Mouse (Mus musculus) spleen, postnatal 14 days (tissue): Measurements from ENCODE around the gene Phlda2.

ENCODE experiments used
- DNase-seq, 2 experiments: peaks; one replicate each; pipeline ENCODE4 v3.0.0; 2021 to 2022; ENCODE audit warnings: low spot score in 2 of 2

Gene Phlda2

DNA sequence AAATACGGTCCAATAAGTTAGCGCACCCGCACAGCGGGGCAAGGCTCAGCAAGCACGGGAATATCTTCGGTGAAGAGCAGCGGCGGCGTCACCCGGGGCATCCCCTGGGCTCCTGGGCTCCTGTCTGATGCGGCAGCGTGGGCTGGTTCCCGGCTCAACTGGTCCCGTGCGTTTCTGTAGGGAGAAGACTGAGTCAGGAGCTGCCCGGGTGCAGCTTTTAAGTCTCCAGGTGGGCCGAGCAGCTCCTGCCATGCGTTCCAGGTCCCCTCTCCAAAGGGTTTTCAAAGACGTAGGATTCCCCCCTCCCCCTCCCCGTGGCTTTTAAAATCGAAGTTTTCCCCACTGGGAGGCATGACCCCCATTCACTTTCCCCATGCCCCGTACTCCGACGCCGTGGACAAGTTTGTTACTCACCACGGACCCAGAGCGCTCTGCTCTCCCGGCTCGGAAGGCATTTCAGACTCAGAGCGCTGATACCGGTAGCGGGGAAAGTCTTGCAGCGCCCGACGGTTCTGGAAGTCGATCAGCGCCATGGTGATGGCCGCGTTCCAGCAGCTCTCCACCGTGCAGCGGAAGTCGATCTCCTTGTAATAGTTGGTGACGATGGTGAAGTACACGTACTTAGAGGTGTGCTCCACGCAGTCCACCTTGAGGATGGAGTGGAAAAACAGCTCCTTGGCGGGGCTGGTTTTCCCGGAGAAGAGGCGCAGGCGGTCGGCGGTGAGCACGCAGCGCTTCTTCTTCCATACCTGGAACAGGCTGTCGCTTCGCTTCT lies 1.1 kb downstream of the Phlda2 start:
- no peak for DNase-seq

DNA sequence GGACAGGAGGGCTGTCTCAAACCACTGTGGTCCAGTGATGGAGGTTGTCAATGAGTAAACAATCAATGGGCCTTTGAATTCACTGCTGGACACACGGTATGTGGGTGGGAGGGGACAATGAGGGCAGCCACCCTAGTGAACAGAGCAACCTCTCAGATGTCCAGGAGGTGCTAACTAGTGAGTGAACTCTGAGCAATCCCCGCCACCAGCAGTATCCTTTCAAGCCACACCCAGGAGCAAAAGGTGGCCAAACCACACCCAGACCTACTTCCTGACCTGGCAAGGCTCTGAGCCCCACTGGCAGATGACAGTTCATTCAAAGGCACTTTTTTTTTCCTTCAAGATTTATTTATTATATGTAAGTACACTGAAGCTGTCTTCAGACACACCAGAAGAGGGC lies 2.0 kb downstream of the Phlda2 start:
- DNase-seq: no peak

DNA sequence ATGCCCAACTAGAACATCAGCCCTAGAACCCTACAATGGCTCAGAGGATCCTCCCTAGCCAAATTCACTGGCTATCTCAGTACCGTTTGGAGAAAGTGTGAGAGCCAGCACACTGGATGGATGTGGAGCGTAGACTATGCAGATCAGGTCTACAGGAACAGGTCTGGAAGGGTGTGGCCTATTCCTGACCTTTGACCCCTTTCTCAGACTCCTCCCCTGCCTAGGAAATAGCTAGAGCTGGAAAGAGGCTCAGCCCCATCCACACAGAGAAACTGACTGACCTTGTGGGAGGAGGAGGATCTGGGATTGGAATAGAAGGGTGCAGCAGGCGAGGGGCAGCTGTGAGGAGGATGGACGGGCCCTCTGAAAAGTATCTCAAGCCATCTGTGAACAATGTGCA lies 4.4 kb downstream of the Phlda2 start:
- no peak for DNase-seq

DNA sequence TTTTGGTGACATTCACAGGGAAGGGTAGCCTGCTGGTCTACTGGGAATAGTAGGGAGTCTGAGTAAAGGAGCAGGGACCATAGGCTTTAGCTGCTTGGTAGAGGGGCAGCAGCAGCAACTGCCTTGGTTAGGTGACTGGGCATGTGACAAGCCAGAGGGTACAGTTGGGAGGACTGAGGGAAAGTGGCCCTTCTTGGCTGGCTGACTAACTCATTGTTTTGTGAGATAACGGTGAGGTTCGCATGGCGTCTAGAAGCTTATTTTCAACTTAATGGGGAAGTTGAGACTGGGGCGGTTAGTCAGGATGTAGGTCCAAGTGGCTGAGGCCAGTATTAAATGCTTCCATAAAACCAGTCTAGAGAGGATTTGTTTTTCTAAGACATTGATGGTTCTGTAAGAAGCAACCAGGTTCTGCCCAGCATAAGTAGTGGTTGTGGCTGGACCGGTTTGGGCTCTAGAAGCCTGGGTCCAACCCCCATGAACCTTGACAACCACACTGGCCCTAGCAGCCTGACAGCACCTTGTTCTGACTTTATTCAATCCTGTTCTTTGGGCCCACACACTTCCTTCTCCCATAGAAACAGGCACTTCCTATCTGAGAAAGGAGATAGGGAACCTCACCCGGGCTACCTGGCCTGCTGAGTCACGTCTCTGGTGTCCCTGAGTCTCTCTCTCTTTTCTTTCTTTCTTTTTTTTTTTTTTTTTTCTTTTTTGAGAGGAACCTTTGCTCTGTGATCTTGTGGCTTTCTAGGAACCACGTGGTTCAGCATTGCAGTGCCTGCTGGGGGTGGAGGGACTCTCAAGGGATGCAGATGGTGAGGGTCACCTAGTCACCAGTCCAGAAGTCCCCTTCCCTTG lies 7.6 kb downstream of the Phlda2 start:
- no peak for DNase-seq

DNA sequence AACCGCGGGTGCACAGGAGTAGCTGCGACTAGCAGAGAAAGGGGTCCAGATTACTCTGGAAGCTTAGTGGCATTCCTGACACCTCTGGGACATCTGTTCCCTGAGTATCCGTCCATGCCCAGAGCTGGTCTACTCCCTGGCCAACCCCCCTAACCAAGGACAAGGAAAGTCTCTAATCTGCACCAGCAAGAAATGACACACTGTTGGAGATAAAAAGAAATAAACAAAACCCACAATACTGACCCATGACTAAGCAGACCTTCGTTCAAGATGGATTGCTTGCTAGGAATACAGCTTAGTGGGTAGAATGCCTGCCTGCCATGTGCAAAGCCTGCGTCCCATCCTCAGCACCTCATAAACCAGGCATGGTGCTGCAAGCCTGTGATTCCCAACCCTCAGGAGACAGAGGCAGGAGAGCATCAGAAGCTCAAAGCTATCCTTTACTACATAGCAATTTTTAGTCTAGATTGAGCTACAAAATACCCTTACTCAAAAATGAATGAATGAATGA lies 9.3 kb downstream of the Phlda2 start:
- no peak for DNase-seq

DNA sequence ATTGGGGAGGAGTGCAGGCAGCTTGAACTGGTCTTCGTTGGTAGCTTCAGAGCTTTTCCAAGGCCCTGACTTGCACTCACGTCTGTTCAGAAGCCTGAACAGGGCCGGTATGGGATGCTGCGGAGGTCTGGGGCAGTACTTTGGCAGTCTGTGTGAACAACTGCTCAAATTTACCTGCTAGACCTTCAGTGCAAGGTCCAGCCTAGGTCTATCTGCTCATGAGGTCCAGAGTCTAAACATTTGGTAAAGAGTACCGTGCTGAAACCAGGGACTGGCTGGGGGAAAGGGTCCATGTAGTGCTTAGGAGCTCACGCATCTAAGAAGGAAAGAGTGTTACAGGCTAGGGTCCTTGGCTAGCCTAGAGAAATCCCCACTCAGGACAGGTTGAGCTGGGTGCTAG lies 13.2 kb downstream of the Phlda2 start:
- DNase-seq: no peak

DNA sequence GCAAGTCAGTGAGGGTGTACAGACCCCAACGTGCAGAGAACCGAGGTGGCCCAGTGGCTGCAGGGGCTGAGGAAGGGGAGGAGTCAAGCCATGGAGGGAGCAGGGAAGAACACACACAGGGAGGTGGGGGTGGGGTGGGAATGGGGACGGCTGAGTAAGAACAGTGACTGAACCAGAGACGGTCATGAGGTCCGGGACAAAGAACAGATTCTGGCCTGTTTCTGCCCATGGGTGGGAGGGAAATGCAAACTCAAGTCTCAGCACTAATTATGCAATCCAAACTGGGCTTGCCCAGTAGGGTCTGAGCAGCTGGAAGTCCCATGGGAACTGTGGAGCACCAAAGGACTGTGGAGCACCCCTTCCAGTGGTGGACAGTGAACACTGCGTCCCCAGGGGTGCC lies 20.4 kb downstream of the Phlda2 start:
- DNase-seq: no peak

DNA sequence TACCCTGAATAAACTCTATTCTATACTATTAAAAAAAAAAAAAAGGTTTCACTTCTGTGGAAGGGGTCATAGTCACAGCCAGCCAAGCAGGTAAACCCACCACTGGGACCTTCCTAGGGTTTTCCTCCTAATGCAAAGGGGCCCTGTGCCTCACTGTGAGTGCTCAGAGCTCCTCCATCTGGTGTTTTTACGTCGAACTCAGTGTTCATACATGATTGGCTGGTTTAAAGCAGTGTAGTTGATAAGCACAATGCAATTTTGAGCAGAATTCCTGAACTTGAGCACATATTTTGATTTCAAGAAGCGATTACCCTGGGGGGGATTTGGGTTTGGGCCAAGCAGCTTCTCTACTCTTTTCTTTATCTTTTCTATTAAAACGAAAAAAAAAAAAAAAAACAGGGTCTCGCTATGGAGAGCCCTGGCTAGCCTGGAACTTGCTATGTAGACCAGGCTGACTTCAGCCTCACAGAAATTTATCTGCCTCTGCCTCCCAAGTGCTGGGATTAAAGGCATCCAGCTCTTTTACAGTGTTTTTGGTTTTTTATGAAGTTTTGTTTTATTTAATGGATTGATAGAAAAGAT lies 21.1 kb downstream of the Phlda2 start:
- no peak for DNase-seq

DNA sequence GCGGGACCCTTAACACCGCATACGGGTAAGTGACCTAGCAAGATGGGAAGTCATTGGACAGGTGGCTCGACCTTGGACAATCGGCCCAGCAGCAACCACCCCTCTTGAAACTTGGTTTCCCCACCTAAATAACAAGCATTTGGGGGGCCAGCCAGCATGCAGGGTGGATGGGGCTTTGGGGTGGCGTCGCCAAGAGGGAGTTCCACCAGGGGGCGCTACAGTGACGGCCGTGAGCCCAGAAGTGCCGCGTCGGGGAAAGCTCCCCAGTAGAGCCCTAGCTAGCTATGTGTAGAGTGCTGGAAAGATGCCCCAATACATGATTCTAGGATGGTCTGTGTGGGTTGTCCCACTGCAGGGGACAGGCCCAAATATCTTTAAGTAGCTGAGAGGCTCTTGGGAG lies 22.5 kb downstream of the Phlda2 start:
- DNase-seq: peak; percentile 33 to 60

DNA sequence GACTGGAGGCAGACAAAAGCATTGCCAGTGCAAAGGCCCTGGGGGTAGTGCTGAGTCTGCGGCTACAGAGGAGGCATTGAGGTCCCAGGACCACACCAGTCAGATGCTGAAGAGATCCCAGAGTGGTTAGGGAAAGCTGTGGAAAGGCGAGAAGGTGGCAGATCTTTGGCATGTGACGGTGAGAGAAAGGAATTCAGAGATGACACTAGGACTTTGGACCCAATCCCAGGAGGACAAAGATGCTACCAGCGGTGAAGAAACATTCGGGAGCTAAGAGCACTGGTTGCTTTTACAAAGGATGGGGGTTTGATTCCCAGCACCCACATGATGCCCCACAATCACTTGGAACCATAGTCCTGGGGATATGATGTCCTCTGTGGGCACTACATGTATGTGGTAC lies 25.1 kb downstream of the Phlda2 start:
- DNase-seq: no peak

DNA sequence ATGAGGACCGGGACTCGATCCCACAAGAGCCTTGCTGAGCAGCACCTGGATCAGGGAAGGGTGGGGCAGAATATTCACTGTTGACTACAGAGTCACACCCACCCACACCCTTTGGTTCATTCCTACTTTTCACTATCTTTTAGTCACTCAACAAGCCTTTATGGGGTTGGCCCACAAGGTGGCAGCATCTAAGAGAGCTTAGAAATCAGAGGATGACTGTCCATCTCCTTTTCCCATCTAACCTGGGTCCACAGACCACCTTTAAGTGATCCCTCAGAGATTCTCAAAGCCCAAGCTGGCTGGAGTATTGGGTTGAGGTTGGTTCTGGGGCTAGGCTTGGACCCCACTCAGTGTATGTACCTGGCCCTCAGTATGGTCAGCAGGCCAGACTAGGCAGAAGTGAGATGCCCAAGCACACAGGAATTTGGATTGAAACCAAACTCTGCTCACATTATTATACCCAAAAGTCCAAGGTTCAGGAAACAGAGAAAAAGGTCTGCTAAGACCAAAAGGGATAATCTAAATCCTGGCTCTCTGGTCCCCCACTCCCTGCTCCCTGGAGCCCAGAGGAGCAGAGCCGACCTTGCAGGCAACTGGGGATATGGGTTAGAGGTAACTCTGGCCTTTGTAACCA lies 26.1 kb downstream of the Phlda2 start:
- DNase-seq: no peak

DNA sequence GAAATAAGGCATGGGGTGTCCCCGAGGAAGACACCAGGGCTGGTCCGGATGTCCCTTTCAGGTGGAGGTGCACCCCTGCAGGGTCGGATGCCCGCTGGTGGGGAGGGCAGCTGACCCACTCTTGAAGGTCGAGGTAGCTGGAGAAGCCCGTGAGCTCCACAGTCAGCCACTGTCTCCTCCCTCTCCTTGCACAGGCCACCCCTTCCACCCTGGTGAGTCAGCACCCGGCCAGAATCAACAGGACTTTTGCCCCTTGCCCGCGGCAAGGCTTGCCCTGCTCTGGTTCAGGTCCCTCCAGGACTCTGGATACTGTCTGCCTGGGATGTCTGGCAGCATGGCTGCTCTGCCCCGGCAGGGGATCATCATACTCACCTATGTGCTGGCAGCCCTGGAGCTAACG lies 27.1 kb downstream of the Phlda2 start:
- no peak for DNase-seq

DNA sequence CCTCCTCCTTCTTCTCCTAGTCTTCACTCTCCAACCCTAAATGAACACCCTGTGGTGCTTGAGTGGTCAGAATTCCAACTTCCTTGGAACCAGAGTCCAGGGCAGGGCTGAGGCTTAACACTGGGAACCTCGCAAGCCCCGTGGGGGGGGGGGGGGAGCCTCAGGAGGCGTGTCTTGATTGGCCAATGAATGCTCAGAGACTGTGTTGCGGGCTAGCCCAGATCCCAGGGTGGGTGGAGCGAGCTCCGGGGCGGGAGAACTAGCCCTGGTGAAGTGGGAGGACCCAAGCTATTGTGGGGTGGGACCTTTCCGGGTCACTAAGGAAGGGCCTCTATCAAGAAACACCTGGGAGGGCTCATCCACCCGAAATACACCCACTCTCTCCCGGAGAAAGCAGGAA lies 28.1 kb downstream of the Phlda2 start:
- DNase-seq: no peak

DNA sequence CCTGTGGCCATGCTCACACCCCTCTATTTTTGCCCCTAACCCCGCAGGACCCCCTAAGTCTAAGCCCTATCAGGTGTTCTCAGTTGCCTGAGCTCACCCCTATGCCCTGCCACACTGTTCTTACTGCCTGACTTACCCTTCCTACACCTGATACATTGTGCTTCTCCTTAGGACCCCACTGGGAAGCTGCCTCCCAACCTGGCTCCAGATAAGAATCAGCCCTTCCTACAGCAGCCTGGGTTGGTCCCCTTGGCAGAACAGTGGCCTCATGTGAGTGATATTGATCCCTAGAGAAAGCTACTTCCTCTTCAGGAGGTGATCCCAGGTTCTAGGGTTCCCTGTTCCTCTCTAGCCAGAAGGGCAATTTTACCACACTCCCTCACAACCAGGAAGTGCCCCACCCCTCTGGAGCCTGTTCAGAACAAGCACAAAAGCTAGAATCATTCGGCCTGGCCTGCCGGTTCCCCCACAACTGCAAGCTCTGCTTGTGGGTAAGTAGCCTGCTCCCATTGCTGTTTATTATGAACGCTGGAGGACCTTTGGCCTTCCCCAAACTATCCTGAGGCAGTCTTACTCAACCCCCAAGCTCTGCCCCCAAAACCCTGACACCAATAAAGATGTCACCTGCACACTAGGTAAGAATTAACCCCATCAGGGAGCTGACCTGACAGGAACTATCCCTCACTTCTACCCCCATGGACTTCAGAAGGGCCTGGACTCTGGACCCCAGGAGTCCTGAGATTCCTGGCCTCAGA lies 29.4 kb downstream of the Phlda2 start, which contains the start of gene Slc22a18:
Slc22a18 (plus strand) TSS at position 390 of the 755 bp plus-strand sequence.
- no peak for DNase-seq

DNA sequence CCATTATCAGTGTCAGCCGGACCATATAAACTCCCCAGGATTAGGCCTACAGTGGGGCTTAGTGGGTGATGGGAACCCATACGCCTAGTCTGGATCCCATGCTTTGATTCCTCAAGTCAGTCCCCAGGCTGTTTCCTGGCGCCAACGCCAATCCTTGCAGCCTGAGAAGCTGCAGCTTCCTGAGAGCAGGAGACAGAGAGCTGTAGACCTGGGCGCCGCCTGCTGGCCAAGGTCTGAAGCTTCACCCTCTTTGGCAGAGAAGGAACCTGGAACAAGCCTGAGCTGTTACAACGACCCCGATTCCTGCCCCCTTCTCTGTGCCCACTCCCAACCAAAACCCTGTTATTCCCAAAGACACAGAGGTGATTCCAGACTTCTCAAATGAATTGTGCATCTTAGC lies 33.0 kb downstream of the Phlda2 start:
- peak in 1 of 2 experiments; percentile 46 for DNase-seq

DNA sequence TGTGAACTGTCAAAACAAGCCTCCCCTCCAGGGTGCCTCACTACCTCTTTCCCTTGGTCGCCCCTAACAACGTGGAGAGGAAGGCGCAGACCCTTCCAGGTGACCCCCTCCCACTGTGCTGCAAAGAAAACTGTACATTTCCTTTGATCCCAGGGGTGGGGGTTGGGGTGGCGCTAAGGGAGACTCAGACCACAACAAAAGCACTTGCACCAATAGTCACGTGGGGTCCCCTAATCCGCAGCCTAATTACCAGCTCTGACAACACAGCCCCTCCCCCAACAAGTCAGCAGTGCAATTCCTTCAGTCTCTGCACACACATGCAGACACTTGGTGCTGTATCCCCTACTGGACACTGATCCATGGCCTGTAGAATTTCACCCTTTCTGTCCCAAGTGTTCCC lies 35.2 kb downstream of the Phlda2 start:
- no peak for DNase-seq

DNA sequence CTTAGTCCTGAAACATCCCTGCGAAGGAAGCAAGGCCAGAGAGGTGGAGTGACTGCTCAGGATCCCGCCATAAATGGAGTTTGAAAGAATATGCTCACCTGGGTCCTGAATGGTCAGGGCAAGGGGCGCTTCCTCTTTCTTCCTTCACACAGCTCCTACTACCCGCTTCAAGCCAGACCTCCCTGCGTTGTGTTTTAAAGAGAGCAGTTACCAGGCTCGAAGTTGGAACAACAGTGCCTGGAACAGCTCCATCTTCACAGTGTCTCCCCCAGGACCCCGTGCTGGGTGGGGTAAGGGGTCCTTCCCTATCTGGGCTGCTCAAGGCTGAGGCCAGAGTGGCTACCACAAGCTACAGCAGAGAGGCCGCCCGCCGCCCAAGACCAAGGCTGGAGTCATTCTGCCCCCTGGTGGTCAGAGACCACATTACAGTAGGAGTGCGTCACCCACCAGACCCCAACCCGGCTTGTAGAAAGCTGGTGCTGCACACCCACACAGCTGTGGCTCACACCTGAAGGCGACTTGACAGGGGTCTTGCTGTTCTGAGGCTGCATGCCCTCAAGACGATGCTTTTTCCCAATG lies 36.8 kb downstream of the Phlda2 start:
- DNase-seq: peak; percentile 38 to 65

DNA sequence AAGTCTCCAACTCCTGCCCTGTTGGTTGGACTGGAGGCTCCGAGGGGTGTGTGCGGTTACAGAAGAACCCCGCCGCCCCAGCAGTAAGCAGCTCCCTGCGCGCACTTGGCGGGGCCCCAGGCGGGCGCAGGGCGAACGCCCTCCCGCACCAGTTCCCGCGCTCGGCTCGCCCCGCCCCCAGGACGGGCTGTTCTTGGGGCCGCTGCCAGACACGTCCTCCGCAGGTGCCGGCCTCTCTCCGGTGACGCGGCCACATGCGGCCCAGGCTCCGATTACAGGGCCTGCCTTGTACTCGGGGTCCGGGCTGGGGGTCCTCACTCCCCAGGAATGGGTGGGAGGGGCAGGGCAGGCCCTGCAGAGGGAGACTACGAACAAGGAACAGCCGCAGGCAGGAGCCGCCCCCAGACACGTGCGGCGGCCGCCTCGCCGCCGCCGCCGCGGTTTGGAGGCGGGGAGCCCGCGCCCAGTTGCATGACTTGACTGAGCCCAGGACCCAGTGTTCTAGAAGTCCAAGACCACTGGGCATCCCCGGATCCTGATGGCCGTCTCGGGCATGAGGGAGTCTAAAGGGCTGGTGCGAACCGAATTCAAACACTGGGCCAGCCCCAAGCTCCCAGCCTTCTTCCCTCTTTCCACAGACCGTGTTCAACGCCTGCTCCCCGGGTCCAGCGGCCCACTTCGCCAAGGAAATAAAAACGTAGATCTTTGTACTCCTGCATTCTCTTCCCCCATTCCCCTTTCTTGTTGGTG lies 38.0 kb downstream of the Phlda2 start:
- no peak for DNase-seq

DNA sequence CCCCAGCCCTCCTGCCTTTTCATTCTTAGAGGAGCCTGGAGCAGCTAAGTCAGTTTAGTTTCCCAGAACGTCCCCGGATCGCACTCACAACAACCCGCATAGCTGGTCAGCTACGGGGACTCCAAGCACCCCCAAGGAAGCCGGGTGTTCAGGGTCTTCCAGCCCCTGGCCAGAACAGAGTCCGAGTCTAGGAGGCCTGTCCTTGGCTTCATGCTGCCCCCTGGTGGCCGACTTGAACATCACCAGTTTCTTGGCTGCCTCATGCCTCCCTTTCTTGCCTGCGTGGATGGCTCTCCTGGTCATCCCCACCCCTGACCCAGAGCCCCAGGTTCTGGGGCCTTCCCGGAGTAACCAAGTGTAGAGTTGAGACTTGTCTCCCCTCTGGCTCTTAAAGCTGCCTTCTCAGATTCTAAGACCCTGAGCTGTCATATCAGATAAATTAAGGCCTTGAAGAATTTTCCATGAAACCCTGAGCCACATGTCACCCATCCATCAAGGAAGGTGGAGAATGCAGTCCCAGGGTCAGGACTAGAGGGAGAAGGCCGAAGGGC lies 39.0 kb downstream of the Phlda2 start:
- DNase-seq: peak; percentile 42 to 47

DNA sequence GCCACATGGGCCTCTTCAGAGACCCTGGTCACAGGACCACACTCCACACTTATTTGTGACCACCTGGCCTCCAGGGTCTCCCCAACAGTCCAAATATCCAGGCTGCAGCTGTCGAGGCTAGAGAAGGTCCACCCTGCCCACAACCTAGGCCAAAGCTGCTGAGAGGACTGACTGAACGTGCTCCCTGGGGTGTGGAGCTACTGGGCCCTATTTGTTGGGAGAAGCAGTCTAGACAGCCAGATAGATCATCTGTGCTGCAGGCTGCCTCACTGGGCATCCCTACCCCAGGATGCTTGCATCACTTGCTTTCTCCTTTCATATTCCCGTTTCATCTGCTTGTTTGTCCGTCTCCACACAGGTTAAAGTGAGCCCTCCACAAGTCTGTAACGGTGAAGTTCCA lies 40.4 kb downstream of the Phlda2 start:
- DNase-seq: no peak
